Mouse (Mus musculus) CH12.LX (cell line): Measurements from ENCODE around the gene Smtn.

Experiments used
- CHD2 ChIP-seq: IDR thresholded peaks from 2 replicates; pipeline ENCODE4 v1.6.1; 2011; ENCODE audit warnings: low read length, improper control_type of control experiment
- CTCF ChIP-seq, 2 experiments: IDR thresholded peaks in 1 of 2; conservative IDR thresholded peaks in 1 of 2; 2 replicates each; pipeline ENCODE4 v1.5.1; 2011 to 2012; ENCODE audit warnings: low read depth in 2 of 2, low read length in 2 of 2, improper control_type of control experiment in 1 of 2, inconsistent platforms in 1 of 2, mild to moderate bottlenecking in 1 of 2, moderate library complexity in 1 of 2
- E2F4 ChIP-seq: IDR thresholded peaks from 2 replicates; pipeline ENCODE4 v1.6.1; 2011; ENCODE audit warnings: low read depth, low read length, improper control_type of control experiment; ENCODE audit not compliant: insufficient replicate concordance
- HCFC1 ChIP-seq: IDR thresholded peaks from 2 replicates; pipeline ENCODE4 v1.6.1; 2012; ENCODE audit warnings: low read depth, mild to moderate bottlenecking, inconsistent platforms, low read length, improper control_type of control experiment
- JUND ChIP-seq: conservative IDR thresholded peaks from 2 replicates; pipeline ENCODE4 v1.6.1; 2011; ENCODE audit warnings: low read depth, low read length, improper control_type of control experiment
- MAFK ChIP-seq: IDR thresholded peaks from 2 replicates; pipeline ENCODE4 v1.6.1; 2011; ENCODE audit warnings: low read length, improper control_type of control experiment; ENCODE audit not compliant: insufficient replicate concordance
- MXI1 ChIP-seq: IDR thresholded peaks from 2 replicates; pipeline ENCODE4 v1.6.1; 2011; ENCODE audit warnings: mild to moderate bottlenecking, low read depth, low read length, improper control_type of control experiment
- POLR2A ChIP-seq: IDR thresholded peaks from 2 replicates; pipeline ENCODE4 v1.6.1; 2011; ENCODE audit warnings: low read depth, mild to moderate bottlenecking, improper control_type of control experiment, low read length
- SMC3 ChIP-seq: IDR thresholded peaks from 2 replicates; pipeline ENCODE4 v1.6.1; 2011; ENCODE audit warnings: low read depth, low read length, improper control_type of control experiment
- TCF12 ChIP-seq: IDR thresholded peaks from 2 replicates; pipeline ENCODE4 v1.6.1; 2014; ENCODE audit warnings: low read depth, mild to moderate bottlenecking, inconsistent platforms, low read length, improper control_type of control experiment
- ZNF384 ChIP-seq: IDR thresholded peaks from 2 replicates; pipeline ENCODE4 v1.6.1; 2012; ENCODE audit warnings: low read depth, low read length, improper control_type of control experiment, inconsistent platforms

GRCm38 (mm10) chr11:3543001-3543400 is 2.6 kb upstream of the Smtn start:
- TF ChIP-seq TCF12 (no peak), CTCF (conservative IDR thresholded peaks at IDR 0.05 in 1 of 2, IDR thresholded peaks at IDR 0.05 in 1 of 2; ENCODE audit: low read depth in 2 of 2, low read length in 2 of 2) (no peak), MXI1 (no peak), ZNF384 (no peak), CHD2 (no peak), POLR2A (no peak), SMC3 (no peak), E2F4 (no peak), JUND (no peak), HCFC1 (no peak), MAFK (no peak)
